Mouse (Mus musculus) hindbrain, embryonic 11.5 days (tissue): ENCODE measurements around the gene Spint3. TPM values are rescaled to one million over a fixed set of nuclear protein-coding genes. Genes with fewer than 3 reads are reported as not detected.

Experiments
- ATAC-seq: fragments of 200-750 bp; cut with Nextera tagmentation; 2 replicates; pipeline ENCODE4 v1.8.0; 2017; ENCODE audit warnings: mild to moderate bottlenecking, moderate TSS enrichment, moderate library complexity; ENCODE audit not compliant: low FRiP score
- DNase-seq: peaks from one replicate; pipeline ENCODE4 v3.0.0-alpha.2; 2015; ENCODE audit warnings: low spot score
- H3K27ac ChIP-seq: fragments of 300-500 bp; sonication (generic); 2 replicates; pipeline ENCODE4 v1.5.1; 2014; ENCODE audit warnings: mild to moderate bottlenecking, low read depth, low read length
- H3K27me3 ChIP-seq: fragments of 300-500 bp; sonication (generic); 2 replicates; pipeline ENCODE4 v1.6.1; 2014; ENCODE audit warnings: mild to moderate bottlenecking, low read length, moderate library complexity, mixed read lengths; ENCODE audit not compliant: control insufficient read depth, insufficient read depth
- H3K36me3 ChIP-seq: fragments of 300-500 bp; sonication (generic); 2 replicates; pipeline ENCODE4 v1.6.1; 2014; ENCODE audit warnings: mild to moderate bottlenecking, low read length, moderate library complexity, mixed read lengths; ENCODE audit not compliant: control insufficient read depth, insufficient read depth
- H3K4me1 ChIP-seq: fragments of 300-500 bp; sonication (generic); replicated peaks from 2 replicates; pipeline ENCODE4 v1.6.1; 2014; ENCODE audit warnings: low read length, mixed read lengths; ENCODE audit not compliant: control insufficient read depth, insufficient read depth
- H3K4me2 ChIP-seq: fragments of 300-500 bp; sonication (generic); replicated peaks from 2 replicates; pipeline ENCODE4 v1.6.1; 2014; ENCODE audit warnings: mild to moderate bottlenecking, low read depth, low read length
- H3K4me3 ChIP-seq: fragments of 300-500 bp; sonication (generic); 2 replicates; pipeline ENCODE4 v1.5.1; 2014; ENCODE audit warnings: low read depth, low read length
- H3K9ac ChIP-seq: fragments of 300-500 bp; sonication (generic); 2 replicates; pipeline ENCODE4 v1.6.1; 2014; ENCODE audit warnings: low read depth, low read length
- H3K9me3 ChIP-seq: fragments of 300-500 bp; sonication (generic); 2 replicates; pipeline ENCODE4 v1.6.1; 2016; ENCODE audit warnings: low read length; ENCODE audit not compliant: control insufficient read depth
- WGBS: fragments of 180-500 bp; shearing (Covaris S2); extraction: QIAGEN DNeasy Blood & Tissue Kit; methylation state at CpG from one replicate; pipeline ENCODE4 v1.1.7; 2014; 5-methylcytosine and 5-hydroxymethylcytosine counted together
- polyA plus RNA-seq: library from polyadenylated mRNA; unstranded; fragments of >200 nt; fragmentation: Nextera tagmentation; extraction: Ambion mirVana; gene quantifications from 2 replicates; pipeline ENCODE4 v1.2.1, GENCODE M21; 2014

Spint3 gene
- polyA plus RNA-seq, 1 experiment from 2014 or later, result not detected

DNA sequence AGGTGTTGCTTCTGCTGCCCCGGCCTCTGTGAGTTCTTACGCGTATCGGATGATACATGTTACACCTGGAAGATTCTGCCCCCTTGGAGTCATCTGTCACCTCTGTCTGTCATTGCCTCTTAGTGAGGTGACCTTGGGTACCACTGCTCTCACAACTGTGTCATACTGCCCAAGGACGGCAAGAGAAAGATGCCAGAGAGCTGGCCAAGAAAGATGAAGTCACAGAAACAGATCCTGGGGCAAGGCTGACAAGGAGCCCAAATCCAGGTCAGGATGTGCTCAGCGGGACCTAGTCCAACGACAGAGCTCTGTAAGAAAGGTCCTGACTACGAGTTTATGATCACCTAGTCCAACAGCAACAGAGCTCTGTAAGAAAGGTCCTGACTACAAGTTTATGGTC, 13.2 kb downstream of the Spint3 start:
- no peaks in the 10 kb centered on the region for H3K36me3 ChIP-seq

DNA sequence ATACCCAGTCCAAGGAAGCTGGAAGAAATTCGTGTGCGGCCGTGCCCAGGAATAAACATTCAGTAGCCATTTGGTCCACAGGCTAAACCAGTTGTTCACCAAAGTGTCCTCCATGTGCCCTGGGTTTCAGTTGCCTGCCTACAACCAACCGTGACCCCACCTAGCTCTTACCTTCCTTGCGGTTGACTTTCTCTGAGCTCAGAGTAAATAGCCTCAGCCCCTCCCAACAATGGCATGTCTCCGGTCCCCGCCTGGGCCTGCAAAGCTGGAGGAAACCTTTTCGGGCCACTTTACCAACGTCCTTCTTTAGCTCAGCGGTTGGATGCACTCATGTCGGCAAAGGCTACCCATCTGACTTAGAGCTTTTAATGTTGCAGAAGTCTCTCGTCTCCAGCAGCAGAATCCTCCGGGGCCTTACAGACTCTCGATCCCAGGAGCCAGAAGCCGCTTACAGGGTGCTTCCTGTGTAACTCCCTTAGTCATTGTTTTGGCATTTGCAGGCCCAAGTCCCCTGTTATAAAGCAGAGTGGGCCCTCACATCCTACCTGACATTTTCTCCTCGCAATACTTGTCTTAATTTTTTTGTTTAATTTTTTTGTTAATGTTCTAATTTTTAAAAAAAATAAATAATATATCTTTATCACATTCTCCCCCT, 14.1 kb downstream of the Spint3 start:
- WGBS, result 53% methylated on average over 16 of the region's 16 CpGs
- ATAC-seq (no peak), DNase-seq (no peak)
- no peaks in the 10 kb centered on the region for H3K9me3 ChIP-seq
- no peaks in the 10 kb centered on the region for H3K36me3 ChIP-seq
- H3K27ac ChIP-seq, result no peak overlapping the region
- peaks cover 5% of the 10 kb centered on the region; the same call in 1 of the 2 replicates for H3K27me3 ChIP-seq
- H3K4me2 ChIP-seq, result no peak overlapping the region
- H3K4me1 ChIP-seq, result peaks cover 7% of the 10 kb centered on the region
- H3K9ac ChIP-seq, result no peak overlapping the region
- H3K4me3 ChIP-seq, result no peak overlapping the region

More for the DNA sequence above, 13.2 kb downstream of the Spint3 start:
- no peak overlapping the region for H3K4me3 ChIP-seq
- WGBS, result 85% methylated on average over 8 of the region's 8 CpGs
- H3K9me3 ChIP-seq, result no peaks in the 10 kb centered on the region
- ATAC-seq (no peak), DNase-seq (no peak)
- peaks cover 5% of the 10 kb centered on the region; the same call in 1 of the 2 replicates for H3K27me3 ChIP-seq
- no peak overlapping the region for H3K4me2 ChIP-seq
- peaks cover 7% of the 10 kb centered on the region for H3K4me1 ChIP-seq
- no peak overlapping the region for H3K9ac ChIP-seq
- no peak overlapping the region for H3K27ac ChIP-seq

- Histone ChIP-seq H3K9ac (no peak overlapping the region), H3K4me3 (no peak overlapping the region), H3K27ac (no peak overlapping the region), H3K9me3 (no peaks in the 10 kb centered on the region), H3K4me2 (no peak overlapping the region), H3K36me3 (no peaks in the 10 kb centered on the region), H3K4me1 (peaks cover 5% of the 10 kb centered on the region), H3K27me3 (peaks cover 5% of the 10 kb centered on the region; the same call in 1 of the 2 replicates)
- 91% methylated on average over 8 of the region's 8 CpGs for WGBS
- no peak for ATAC-seq
- DNase-seq, result no peak
Measured at GRCm38 (mm10) chr2:164558426-164558825, 14.8 kb downstream of the Spint3 start.

DNA sequence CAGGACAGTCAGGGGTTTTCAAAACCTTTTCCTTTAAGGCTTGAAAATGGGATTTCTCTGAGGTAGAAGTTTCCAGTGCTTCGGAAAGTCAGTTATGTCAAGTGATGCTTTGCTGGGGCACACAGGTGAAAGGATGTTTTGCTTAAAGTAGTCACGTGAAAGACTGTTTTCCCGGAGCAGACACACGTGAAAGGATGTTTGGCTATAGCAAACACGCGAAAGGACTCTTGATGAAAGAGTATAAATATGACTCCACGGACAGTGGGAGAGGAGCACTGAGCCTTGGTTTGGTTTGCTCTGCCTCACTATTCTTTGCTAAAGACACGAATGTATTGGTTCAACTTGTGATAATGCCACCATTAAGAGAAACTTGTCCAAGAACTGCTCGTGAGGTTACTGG, 21.8 kb downstream of the Spint3 start:
- WGBS, result 89% methylated on average over 9 of the region's 9 CpGs
- H3K9ac ChIP-seq, result no peak overlapping the region
- H3K27ac ChIP-seq, result no peak overlapping the region
- no peaks in the 10 kb centered on the region for H3K27me3 ChIP-seq
- no peak overlapping the region for H3K4me2 ChIP-seq
- DNase-seq (no peak), ATAC-seq (no peak)
- no peak overlapping the region for H3K4me3 ChIP-seq
- no peaks in the 10 kb centered on the region for H3K9me3 ChIP-seq
- H3K36me3 ChIP-seq, result no peaks in the 10 kb centered on the region
- H3K4me1 ChIP-seq, result no peaks in the 10 kb centered on the region

DNA sequence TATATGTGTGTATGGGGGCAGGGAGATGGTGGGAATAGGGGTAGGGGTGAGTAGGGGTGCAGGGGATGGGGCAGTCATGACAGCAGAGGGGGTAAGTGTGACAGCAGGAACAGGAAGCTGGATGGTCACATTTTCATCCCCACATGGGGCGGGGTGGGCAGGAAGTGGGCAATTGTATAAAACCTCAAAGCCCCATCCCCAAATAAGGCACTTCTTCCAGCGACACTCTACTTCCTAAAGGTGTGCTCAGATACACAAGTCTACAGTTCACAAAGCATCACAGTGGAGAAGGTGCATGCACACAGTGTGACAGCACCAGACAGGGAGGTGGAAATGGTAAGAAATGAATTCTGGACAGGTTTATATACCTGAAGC, 22.4 kb downstream of the Spint3 start:
- no peak overlapping the region for H3K9ac ChIP-seq
- WGBS, result 90% methylated on average over 2 of the region's 2 CpGs
- no peak for ATAC-seq
- H3K27ac ChIP-seq, result no peak overlapping the region
- no peaks in the 10 kb centered on the region for H3K36me3 ChIP-seq
- H3K4me2 ChIP-seq, result no peak overlapping the region
- no peaks in the 10 kb centered on the region for H3K27me3 ChIP-seq
- no peaks in the 10 kb centered on the region for H3K4me1 ChIP-seq
- no peak for DNase-seq
- H3K4me3 ChIP-seq, result no peak overlapping the region
- no peaks in the 10 kb centered on the region for H3K9me3 ChIP-seq

DNA sequence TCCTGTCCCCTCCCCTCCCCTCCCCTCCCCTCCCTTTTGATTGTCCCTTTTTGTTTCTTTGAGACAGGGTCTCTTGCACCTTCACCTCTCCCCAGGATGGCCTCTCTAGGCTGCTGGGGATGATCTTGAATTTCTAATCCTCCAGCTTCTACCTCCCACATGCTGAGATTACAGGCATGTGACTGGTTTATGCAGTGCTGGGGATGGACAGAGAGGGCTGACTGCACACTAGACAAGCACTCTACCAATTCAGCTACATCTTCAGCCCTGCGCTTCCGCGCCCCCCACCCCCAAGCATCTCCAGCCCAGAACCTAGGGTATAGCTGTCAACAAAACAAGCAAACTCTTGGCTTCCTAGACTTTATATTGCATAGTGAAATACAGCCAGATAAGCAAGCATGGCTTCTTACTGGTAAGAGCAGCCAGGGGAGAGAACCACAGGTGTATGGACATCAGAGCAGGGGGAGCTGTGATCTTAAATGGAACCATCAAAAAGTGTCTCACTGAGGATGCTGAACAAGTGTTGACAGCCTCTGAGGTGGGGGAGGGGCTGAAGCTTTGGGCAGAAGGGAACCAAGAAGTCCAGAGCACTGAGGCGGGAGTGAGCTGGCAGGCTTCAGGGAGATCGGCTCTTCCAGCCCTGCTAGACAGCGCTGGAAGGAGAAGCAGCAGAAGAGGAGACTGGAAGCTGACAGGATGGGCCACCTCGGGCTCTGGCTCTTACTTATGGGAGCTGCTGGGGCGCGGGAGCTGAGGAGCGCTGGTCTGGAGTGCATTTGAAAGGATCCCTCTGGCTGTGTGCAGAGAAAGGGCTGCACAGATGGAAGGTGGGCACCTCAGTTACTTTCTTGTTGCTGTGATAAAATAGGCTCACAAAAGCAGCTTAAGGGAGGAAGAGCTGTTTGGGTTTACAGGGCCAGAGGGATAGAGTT, 23.0 kb downstream of the Spint3 start:
- H3K4me1 ChIP-seq, result no peaks in the 10 kb centered on the region
- no peak overlapping the region for H3K27ac ChIP-seq
- no peak overlapping the region for H3K4me2 ChIP-seq
- no peak overlapping the region for H3K4me3 ChIP-seq
- no peaks in the 10 kb centered on the region for H3K27me3 ChIP-seq
- ATAC-seq, result no peak
- H3K36me3 ChIP-seq, result no peaks in the 10 kb centered on the region
- 25% methylated on average over 10 of the region's 10 CpGs for WGBS
- H3K9me3 ChIP-seq, result no peaks in the 10 kb centered on the region
- peak; percentile 23 for DNase-seq
- H3K9ac ChIP-seq, result no peak overlapping the region

DNA sequence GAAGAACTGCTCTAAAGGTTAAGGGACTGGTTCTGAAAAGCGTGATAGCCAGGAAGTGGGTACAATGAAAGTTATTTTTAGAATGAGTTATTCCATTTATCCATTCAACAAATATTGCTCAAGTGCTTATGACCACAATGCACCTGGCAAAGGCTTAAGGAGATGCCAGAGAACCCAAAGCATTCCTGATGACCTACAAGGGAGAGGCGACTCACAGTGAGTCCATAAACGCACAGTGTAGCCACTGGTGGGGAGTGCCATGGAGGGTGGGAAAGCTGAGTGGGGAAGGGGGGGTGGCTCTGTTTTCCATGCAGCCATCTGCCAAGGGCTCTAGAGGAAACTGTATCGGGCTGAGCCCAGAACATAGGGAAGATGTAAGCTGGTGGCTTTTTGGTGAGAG, 23.9 kb downstream of the Spint3 start:
- 50% methylated on average over 4 of the region's 4 CpGs for WGBS
- Histone ChIP-seq H3K36me3 (no peaks in the 10 kb centered on the region), H3K4me1 (no peaks in the 10 kb centered on the region), H3K27me3 (no peaks in the 10 kb centered on the region), H3K4me3 (no peak overlapping the region), H3K9ac (no peak overlapping the region), H3K27ac (no peak overlapping the region), H3K4me2 (no peak overlapping the region), H3K9me3 (no peaks in the 10 kb centered on the region)
- DNase-seq (no peak), ATAC-seq (no peak)

DNA sequence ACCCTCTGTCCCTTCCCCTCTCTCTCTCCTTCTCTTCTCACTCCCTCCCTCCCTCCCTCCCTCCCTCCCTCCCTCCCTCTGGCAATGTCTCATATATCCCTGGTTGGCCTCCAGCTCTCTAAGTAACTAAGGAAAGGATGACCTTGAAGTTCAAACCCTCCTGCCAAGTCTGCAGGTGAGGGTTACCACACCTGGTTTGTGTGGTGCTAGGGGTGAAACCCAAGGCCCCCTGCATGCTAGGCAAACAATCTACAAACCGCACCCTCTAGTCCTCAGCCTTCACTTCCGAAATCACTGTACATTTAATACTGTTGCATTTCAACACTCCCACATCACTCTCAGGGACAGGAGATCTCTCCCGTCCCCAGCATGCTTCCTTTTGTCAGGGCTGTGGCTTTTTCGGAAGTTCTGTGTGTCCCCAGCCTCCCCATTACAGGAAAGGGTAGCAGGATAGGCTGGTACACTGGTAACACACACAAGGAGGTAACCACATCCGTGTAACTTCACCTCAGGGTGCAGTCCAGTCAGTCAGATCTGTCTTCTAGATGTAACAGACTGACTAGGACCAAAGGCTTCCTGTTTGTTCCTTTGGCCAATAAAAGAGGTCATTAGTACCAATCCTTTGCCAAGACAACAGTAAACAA, 28.7 kb downstream of the Spint3 start:
- H3K4me1 ChIP-seq, result no peaks in the 10 kb centered on the region
- H3K4me2 ChIP-seq, result no peak overlapping the region
- no peaks in the 10 kb centered on the region for H3K9me3 ChIP-seq
- no peaks in the 10 kb centered on the region for H3K27me3 ChIP-seq
- H3K9ac ChIP-seq, result no peak overlapping the region
- DNase-seq (no peak), ATAC-seq (no peak)
- H3K4me3 ChIP-seq, result no peak overlapping the region
- 46% methylated on average over 5 of the region's 5 CpGs for WGBS
- H3K27ac ChIP-seq, result no peak overlapping the region
- H3K36me3 ChIP-seq, result no peaks in the 10 kb centered on the region
